Mouse (Mus musculus) midbrain, embryonic 14.5 days (tissue): ENCODE results near the gene Hsd17b12. TPM values are rescaled to one million over a fixed set of nuclear protein-coding genes. Genes with fewer than 3 reads are reported as not detected.

Source experiments
- ATAC-seq: fragments of 200-750 bp; cut with Nextera tagmentation; 2 replicates; pipeline ENCODE4 v1.8.0; 2017; ENCODE audit warnings: moderate number of reproducible peaks, moderate library complexity; ENCODE audit not compliant: low FRiP score, low TSS enrichment
- DNase-seq: peaks from one replicate; pipeline ENCODE4 v3.0.0-alpha.2; 2015
- H3K27ac ChIP-seq: fragments of 300-500 bp; sonication (generic); replicated peaks from 2 replicates; pipeline ENCODE4 v1.5.1; 2014; ENCODE audit warnings: mild to moderate bottlenecking, low read depth, low read length, moderate library complexity
- H3K27me3 ChIP-seq: fragments of 300-500 bp; sonication (generic); 2 replicates; pipeline ENCODE4 v1.6.1; 2014; ENCODE audit warnings: low read length, control low read depth, mixed read lengths; ENCODE audit not compliant: control insufficient read depth, insufficient read depth
- H3K36me3 ChIP-seq: fragments of 300-500 bp; sonication (generic); 2 replicates; pipeline ENCODE4 v1.6.1; 2014; ENCODE audit warnings: low read length, control low read depth; ENCODE audit not compliant: control insufficient read depth, insufficient read depth
- H3K4me1 ChIP-seq: fragments of 300-500 bp; sonication (generic); 2 replicates; pipeline ENCODE4 v1.6.1; 2014; ENCODE audit warnings: mild to moderate bottlenecking, antibody characterized with exemption, low read length, control low read depth; ENCODE audit not compliant: control insufficient read depth, insufficient read depth
- H3K4me2 ChIP-seq: fragments of 300-500 bp; sonication (generic); 2 replicates; pipeline ENCODE4 v1.6.1; 2014; ENCODE audit warnings: mild to moderate bottlenecking, low read length, moderate library complexity
- H3K4me3 ChIP-seq: fragments of 300-500 bp; sonication (generic); replicated peaks from 2 replicates; pipeline ENCODE4 v1.5.1; 2014; ENCODE audit warnings: low read depth, low read length
- H3K9ac ChIP-seq: fragments of 300-500 bp; sonication (generic); replicated peaks from 2 replicates; pipeline ENCODE4 v1.6.1; 2014; ENCODE audit warnings: mild to moderate bottlenecking, low read length, moderate library complexity
- H3K9me3 ChIP-seq: fragments of 300-500 bp; sonication (generic); 2 replicates; pipeline ENCODE4 v1.6.1; 2016; ENCODE audit warnings: low read length, control low read depth, mixed read lengths; ENCODE audit not compliant: control insufficient read depth
- WGBS: fragments of 180-500 bp; shearing (Covaris S2); extraction: QIAGEN DNeasy Blood & Tissue Kit; methylation state at CpG from one replicate; pipeline ENCODE4 v1.1.7; 2014; 5-methylcytosine and 5-hydroxymethylcytosine counted together
- polyA plus RNA-seq: library from polyadenylated mRNA; unstranded; fragments of >200 nt; fragmentation: Nextera tagmentation; extraction: Ambion mirVana; gene quantifications from 2 replicates; pipeline ENCODE4 v1.2.1, GENCODE M21; 2014

Gene Hsd17b12
- polyA plus RNA-seq, 1 experiment from 2014 or later: 145 TPM

- Histone ChIP-seq H3K36me3 (no peaks in the 10 kb centered on the region), H3K4me3 (no peak overlapping the region), H3K9ac (no peak overlapping the region), H3K9me3 (no peaks in the 10 kb centered on the region), H3K27ac (no peak overlapping the region), H3K27me3 (no peaks in the 10 kb centered on the region), H3K4me1 (no peaks in the 10 kb centered on the region), H3K4me2 (no peak overlapping the region)
- 91% methylated on average over 4 of the region's 4 CpGs for WGBS
- DNase-seq: no peak
- no peak for ATAC-seq
Observed at GRCm38 (mm10) chr2:94062791-94063190, 95.0 kb downstream of the Hsd17b12 start.

DNA sequence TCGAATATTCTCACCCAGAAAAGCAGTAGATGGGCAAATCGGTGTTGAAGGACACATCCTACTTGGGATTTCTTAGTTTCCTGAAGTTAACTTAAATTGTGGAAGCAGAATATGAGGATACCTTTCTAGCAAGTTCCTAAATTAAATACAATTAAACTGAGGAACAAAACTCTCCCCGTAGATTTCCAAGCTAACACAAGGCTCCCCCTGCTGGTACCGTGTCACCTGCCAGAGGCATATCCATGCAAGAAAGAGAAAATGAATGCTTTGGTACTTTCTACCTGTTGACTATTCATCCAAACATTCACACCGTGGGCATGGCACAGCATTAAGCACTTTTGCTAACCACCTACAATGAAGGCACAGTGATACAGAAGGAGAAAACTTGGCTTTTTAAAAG, 98.3 kb downstream of the Hsd17b12 start:
- no peak overlapping the region for H3K4me2 ChIP-seq
- H3K4me3 ChIP-seq: no peak overlapping the region
- DNase-seq (peak; percentile 51), ATAC-seq (no peak)
- H3K36me3 ChIP-seq: no peaks in the 10 kb centered on the region
- no peak overlapping the region for H3K27ac ChIP-seq
- H3K9me3 ChIP-seq: no peaks in the 10 kb centered on the region
- H3K4me1 ChIP-seq: no peaks in the 10 kb centered on the region
- WGBS: 85% methylated on average over 5 of the region's 5 CpGs
- H3K9ac ChIP-seq: no peak overlapping the region
- H3K27me3 ChIP-seq: no peaks in the 10 kb centered on the region

DNA sequence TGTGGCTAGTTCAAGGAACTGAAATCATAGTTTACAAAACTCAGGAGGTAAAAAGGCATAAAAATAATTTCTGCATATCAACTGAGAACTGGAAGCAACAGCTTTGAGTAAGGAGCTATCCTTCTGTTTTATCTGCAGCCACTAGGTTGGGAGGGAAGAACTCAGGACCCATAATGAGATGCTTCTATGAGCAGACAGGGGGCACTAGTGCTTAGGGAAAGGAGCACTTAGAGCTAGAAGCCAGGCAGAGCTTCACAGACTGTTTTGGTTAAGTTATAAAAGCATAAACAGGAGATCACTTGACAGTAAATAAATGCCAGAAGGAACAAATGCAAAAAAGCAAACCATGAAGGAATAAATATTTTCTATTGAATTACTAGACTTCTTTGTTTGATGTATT, 103.0 kb downstream of the Hsd17b12 start:
- peak; percentile 83 for DNase-seq
- Histone ChIP-seq H3K4me2 (no peak overlapping the region), H3K4me3 (no peak overlapping the region), H3K27ac (no peak overlapping the region), H3K9me3 (no peaks in the 10 kb centered on the region), H3K9ac (no peak overlapping the region), H3K36me3 (no peaks in the 10 kb centered on the region), H3K27me3 (no peaks in the 10 kb centered on the region), H3K4me1 (peaks cover 7% of the 10 kb centered on the region)
- no peak for ATAC-seq

GRCm38 (mm10) chr2:94051952-94052351, 105.8 kb downstream of the Hsd17b12 start:
- no peak overlapping the region for H3K27ac ChIP-seq
- 89% methylated on average over 5 of the region's 5 CpGs for WGBS
- no peaks in the 10 kb centered on the region for H3K36me3 ChIP-seq
- no peak overlapping the region for H3K9ac ChIP-seq
- no peaks in the 10 kb centered on the region for H3K9me3 ChIP-seq
- H3K4me1 ChIP-seq: peaks cover 22% of the 10 kb centered on the region
- no peak for ATAC-seq
- no peak overlapping the region for H3K4me3 ChIP-seq
- H3K4me2 ChIP-seq: no peak overlapping the region
- DNase-seq: no peak
- H3K27me3 ChIP-seq: no peaks in the 10 kb centered on the region

- H3K27ac ChIP-seq: no peak overlapping the region
- WGBS: over 99% methylated on average over 3 of the region's 3 CpGs
- peaks cover 22% of the 10 kb centered on the region for H3K4me1 ChIP-seq
- no peaks in the 10 kb centered on the region for H3K9me3 ChIP-seq
- H3K27me3 ChIP-seq: no peaks in the 10 kb centered on the region
- no peak overlapping the region for H3K9ac ChIP-seq
- ATAC-seq (no peak), DNase-seq (no peak)
- H3K36me3 ChIP-seq: no peaks in the 10 kb centered on the region
- H3K4me3 ChIP-seq: no peak overlapping the region
- no peak overlapping the region for H3K4me2 ChIP-seq
Observed at GRCm38 (mm10) chr2:94050901-94051300, 106.9 kb downstream of the Hsd17b12 start.

DNA sequence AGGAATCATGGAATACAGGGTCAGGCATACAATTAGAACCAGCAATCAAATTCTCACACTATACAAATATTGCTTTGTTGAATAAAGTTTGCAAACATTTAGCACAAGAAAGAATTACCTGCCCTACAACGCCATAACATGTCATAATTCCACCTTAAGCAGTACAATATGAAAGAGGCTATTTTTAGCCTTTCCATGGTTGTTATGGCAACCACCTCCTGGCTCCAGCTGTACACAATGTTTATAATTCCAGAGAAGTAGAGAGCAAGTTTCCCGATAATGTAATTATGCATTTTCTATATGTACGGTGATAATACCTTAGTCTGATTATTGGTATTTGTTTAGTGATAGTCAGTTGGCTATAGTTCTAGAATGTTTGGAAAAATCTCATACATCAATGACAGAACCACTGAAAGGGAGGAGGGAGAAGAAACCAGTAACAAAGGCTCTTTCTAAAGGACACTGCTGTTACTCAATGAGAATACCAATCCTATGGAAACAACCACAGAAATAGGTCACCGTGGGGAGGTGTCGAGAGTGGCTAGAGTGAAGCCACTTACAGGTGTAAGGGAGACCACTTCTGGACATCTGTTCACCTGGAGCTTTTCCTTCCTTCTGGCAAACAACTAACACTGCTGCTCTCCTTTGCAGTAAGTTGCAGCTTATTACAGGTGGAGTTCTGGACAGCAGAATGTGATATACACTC, 108.1 kb downstream of the Hsd17b12 start:
- Histone ChIP-seq H3K4me3 (no peak overlapping the region), H3K4me2 (peak overlapping the region; percentile 25), H3K27me3 (no peaks in the 10 kb centered on the region), H3K4me1 (peaks cover 28% of the 10 kb centered on the region), H3K9ac (no peak overlapping the region; the same call in 1 of the 2 replicates), H3K36me3 (no peaks in the 10 kb centered on the region), H3K27ac (peak overlapping the region; percentile 86), H3K9me3 (no peaks in the 10 kb centered on the region)
- peak; percentile 76; the same call in 1 of the 2 replicates for ATAC-seq
- DNase-seq: peak; percentile 78
- WGBS: 57% methylated on average over 5 of the region's 5 CpGs

GRCm38 (mm10) chr2:94048733-94049470, 108.9 kb downstream of the Hsd17b12 start:
- ATAC-seq (peak; percentile 57; the same call in 1 of the 2 replicates), DNase-seq (no peak)
- peak overlapping the region; percentile 86 for H3K27ac ChIP-seq
- no peak overlapping the region; the same call in 1 of the 2 replicates for H3K9ac ChIP-seq
- H3K9me3 ChIP-seq: no peaks in the 10 kb centered on the region
- no peaks in the 10 kb centered on the region for H3K27me3 ChIP-seq
- 70% methylated on average over 5 of the region's 5 CpGs for WGBS
- H3K4me1 ChIP-seq: peaks cover 33% of the 10 kb centered on the region
- no peak overlapping the region for H3K4me3 ChIP-seq
- peak overlapping the region; percentile 25 for H3K4me2 ChIP-seq
- H3K36me3 ChIP-seq: no peaks in the 10 kb centered on the region

DNA sequence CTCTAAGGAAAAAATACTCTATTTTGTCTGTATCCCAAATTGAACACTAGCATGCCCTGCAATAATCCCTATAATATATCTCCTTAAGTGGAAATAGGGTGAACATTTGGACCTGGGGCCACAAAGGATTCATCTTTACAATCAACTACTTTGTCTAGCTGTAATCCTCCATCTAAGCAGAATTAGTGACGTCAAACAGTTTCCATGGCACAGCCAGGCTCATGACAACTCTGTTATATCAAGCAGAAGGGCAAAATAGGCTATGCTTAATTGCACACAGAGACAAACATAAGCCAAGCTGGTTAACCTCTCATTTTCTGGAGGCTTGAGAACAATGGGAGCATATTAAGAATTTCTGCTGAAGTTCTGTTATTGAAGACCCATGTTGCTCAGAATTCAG, 109.5 kb downstream of the Hsd17b12 start:
- no peaks in the 10 kb centered on the region for H3K9me3 ChIP-seq
- H3K36me3 ChIP-seq: no peaks in the 10 kb centered on the region
- ATAC-seq: no peak
- WGBS: 37% methylated on average over 1 of the region's 1 CpGs
- no peak overlapping the region for H3K4me2 ChIP-seq
- DNase-seq: no peak
- H3K4me3 ChIP-seq: no peak overlapping the region
- H3K27ac ChIP-seq: peak overlapping the region; percentile 86
- H3K27me3 ChIP-seq: no peaks in the 10 kb centered on the region
- no peak overlapping the region for H3K9ac ChIP-seq
- H3K4me1 ChIP-seq: peaks cover 39% of the 10 kb centered on the region
